Mouse (Mus musculus) C2C12 (cell line): ENCODE measurements at regions not wholly inside any gene's neighbourhood (a gene's known extent, or its start where the extent isn't known, plus 50 kb on each side); places are given as distances from the start of the nearest gene placed in this dataset.

Experiments
- CEBPB ChIP-seq: IDR thresholded peaks from one replicate; pipeline ENCODE4 v1.6.1; 2011; ENCODE audit warnings: low read depth, mild to moderate bottlenecking, control low read depth, moderate library complexity
- CTCF ChIP-seq: IDR thresholded peaks from one replicate; pipeline ENCODE4 v1.5.1; 2011; ENCODE audit not compliant: control insufficient read depth, insufficient read depth, insufficient read length
- MAX ChIP-seq: IDR thresholded peaks from one replicate; pipeline ENCODE4 v1.6.1; 2011; ENCODE audit warnings: mild to moderate bottlenecking, control low read depth
- MYOG ChIP-seq: IDR thresholded peaks from one replicate; pipeline ENCODE4 v1.6.1; 2011; ENCODE audit not compliant: control insufficient read depth, insufficient read length; ENCODE audit errors: extremely low read depth
- USF1 ChIP-seq: IDR thresholded peaks from one replicate; pipeline ENCODE4 v1.6.1; 2011; ENCODE audit warnings: low read depth, mild to moderate bottlenecking, control low read depth, moderate library complexity

GRCm38 (mm10) chr10:16033096-16033495 lies 1315.1 kb upstream of the Gje1 start:
- TF ChIP-seq CTCF (no peak), CEBPB (no peak), MAX (no peak), MYOG (no peak), USF1 (no peak)
